Mouse (Mus musculus) pancreas, adult 10 weeks (tissue): ENCODE measurements around the gene Mmaa. TPM values are rescaled to one million over a fixed set of nuclear protein-coding genes. Genes with fewer than 3 reads are reported as not detected.

Experiments
- polyA plus RNA-seq: library from polyadenylated mRNA; stranded (reverse); fragments of 350-450 nt; fragmentation: Illumina TruSeq; extraction: RNeasy Lipid Tissue Mini Kit (QIAGEN cat#74804); gene quantifications from one replicate; pipeline ENCODE4 v1.2.3, GENCODE M21; 2015; ENCODE audit warnings: low read depth, low replicate concordance; ENCODE audit not compliant: insufficient read depth

Gene Mmaa
- polyA plus RNA-seq = 8.3 TPM

GRCm38 (mm10) chr8:79294610-79295275, at the start of gene Mmaa:
Gene Mmaa, minus strand, starts transcription at chr8:79294937.

GRCm38 (mm10) chr8:79248470-79248869, 46.3 kb downstream of the Mmaa start, which contains the start of gene 1700011L22Rik:
Gene 1700011L22Rik, minus strand, starts transcription at chr8:79248570.

Other genes starting within 250 kb of the Mmaa start
- gene 1700011L22Rik, start 46.4 kb downstream of the Mmaa start, polyA plus RNA-seq = not detected
- 4.0 TPM for gene Smad1, start 104.6 kb upstream of the Mmaa start, polyA plus RNA-seq